Mouse (Mus musculus) liver, postnatal 0 days (tissue): ENCODE measurements around the gene Drc3. TPM values are rescaled to one million over a fixed set of nuclear protein-coding genes. Genes with fewer than 3 reads are reported as not detected.

Experiments used
- ATAC-seq: fragments of 200-750 bp; cut with Nextera tagmentation; 2 replicates; pipeline ENCODE4 v1.8.0; 2017; ENCODE audit warnings: mild to moderate bottlenecking, moderate library complexity
- DNase-seq: peaks from one replicate; pipeline ENCODE4 v3.0.0-alpha.2; 2016
- H3K27ac ChIP-seq: fragments of 300-500 bp; sonication (generic); 2 replicates; pipeline ENCODE4 v1.5.1; 2014; ENCODE audit warnings: antibody characterized with exemption, moderate library complexity, mild to moderate bottlenecking, low read depth
- H3K27me3 ChIP-seq: fragments of 300-500 bp; sonication (generic); 2 replicates; pipeline ENCODE4 v1.6.1; 2014; ENCODE audit warnings: low read length, control low read depth, mixed read lengths; ENCODE audit not compliant: insufficient read depth
- H3K36me3 ChIP-seq: fragments of 300-500 bp; sonication (generic); replicated peaks from 2 replicates; pipeline ENCODE4 v1.6.1; 2014; ENCODE audit warnings: mild to moderate bottlenecking, control low read depth, low read length, moderate library complexity, mixed read lengths; ENCODE audit not compliant: insufficient read depth
- H3K4me1 ChIP-seq: fragments of 300-500 bp; sonication (generic); 2 replicates; pipeline ENCODE4 v1.6.1; 2014; ENCODE audit warnings: antibody characterized with exemption, mild to moderate bottlenecking, control low read depth; ENCODE audit not compliant: insufficient read depth
- H3K4me2 ChIP-seq: fragments of 300-500 bp; sonication (generic); 2 replicates; pipeline ENCODE4 v1.6.1; 2014; ENCODE audit warnings: low read depth, mild to moderate bottlenecking, low read length, moderate library complexity, mixed read lengths
- H3K4me3 ChIP-seq: fragments of 300-500 bp; sonication (generic); 2 replicates; pipeline ENCODE4 v1.5.1; 2014; ENCODE audit warnings: low read depth, low read length
- H3K9ac ChIP-seq: fragments of 300-500 bp; sonication (generic); replicated peaks from 2 replicates; pipeline ENCODE4 v1.6.1; 2014; ENCODE audit warnings: mild to moderate bottlenecking, moderate library complexity
- H3K9me3 ChIP-seq: fragments of 300-500 bp; sonication (generic); 2 replicates; pipeline ENCODE4 v1.6.1; 2016; ENCODE audit warnings: mild to moderate bottlenecking, control low read depth, low read length, mixed read lengths
- CTCF ChIP-seq: sonication (generic); IDR thresholded peaks from 2 replicates; pipeline ENCODE4 v1.5.1; 2016; ENCODE audit warnings: antibody characterized with exemption, low read depth
- EP300 ChIP-seq: IDR thresholded peaks from 2 replicates; pipeline ENCODE4 v1.6.1; 2016; ENCODE audit warnings: antibody characterized with exemption, low read depth, mild to moderate bottlenecking
- WGBS: fragments of 180-500 bp; shearing (Covaris S2); extraction: QIAGEN DNeasy Blood & Tissue Kit; methylation state at CpG from one replicate; pipeline ENCODE4 v1.1.7; 2014; ENCODE audit not compliant: insufficient replicate concordance; 5-methylcytosine and 5-hydroxymethylcytosine counted together
- polyA plus RNA-seq: library from polyadenylated mRNA; unstranded; fragments of >200 nt; fragmentation: Nextera tagmentation; extraction: Ambion mirVana; gene quantifications from 2 replicates; pipeline ENCODE4 v1.2.1, GENCODE M21; 2015

Drc3 gene
- polyA plus RNA-seq, 1 experiment from 2014 or later, result 0.54 TPM

DNA sequence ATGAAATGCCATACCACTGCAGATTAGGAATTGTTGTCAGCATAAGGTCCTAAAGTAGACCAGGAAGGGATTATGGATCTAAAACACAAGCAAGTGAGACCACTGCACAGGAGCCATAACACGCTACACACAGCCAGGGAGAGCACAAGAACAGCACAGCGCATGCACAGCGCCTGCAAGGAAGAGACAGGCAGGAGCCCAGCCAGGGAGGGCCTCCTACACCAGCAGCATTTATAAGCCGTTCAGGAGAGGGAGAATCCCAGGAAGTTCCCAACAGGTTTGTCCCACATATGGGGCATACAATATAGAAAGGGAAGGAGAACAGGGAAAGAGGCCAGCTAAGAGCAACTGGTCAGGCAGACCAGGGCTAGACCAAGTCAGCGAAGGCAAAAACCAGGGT lies 19.7 kb upstream of the Drc3 start:
- Histone ChIP-seq H3K4me2 (no peak overlapping the region), H3K4me3 (no peak overlapping the region), H3K9me3 (no peaks in the 10 kb centered on the region), H3K9ac (no peak overlapping the region), H3K4me1 (no peaks in the 10 kb centered on the region), H3K27ac (no peak overlapping the region), H3K36me3 (no peaks in the 10 kb centered on the region), H3K27me3 (no peaks in the 10 kb centered on the region)
- TF ChIP-seq CTCF (no peak), EP300 (no peak)
- no peak for ATAC-seq
- 80% methylated on average over 5 of the region's 5 CpGs for WGBS
- DNase-seq, result no peak

- no peak for ATAC-seq
- DNase-seq, result no peak
- H3K4me2 ChIP-seq, result no peak overlapping the region
- no peaks in the 10 kb centered on the region for H3K27me3 ChIP-seq
- no peak overlapping the region for H3K9ac ChIP-seq
- 78% methylated on average over 3 of the region's 3 CpGs for WGBS
- no peaks in the 10 kb centered on the region for H3K9me3 ChIP-seq
- TF ChIP-seq CTCF, result no peak
- no peak for TF ChIP-seq EP300
- H3K36me3 ChIP-seq, result no peaks in the 10 kb centered on the region
- H3K4me1 ChIP-seq, result no peaks in the 10 kb centered on the region
- H3K4me3 ChIP-seq, result no peak overlapping the region
- H3K27ac ChIP-seq, result no peak overlapping the region
These were observed 19.0 kb upstream of the Drc3 start for GRCm38 (mm10) chr11:60334124-60334523.

DNA sequence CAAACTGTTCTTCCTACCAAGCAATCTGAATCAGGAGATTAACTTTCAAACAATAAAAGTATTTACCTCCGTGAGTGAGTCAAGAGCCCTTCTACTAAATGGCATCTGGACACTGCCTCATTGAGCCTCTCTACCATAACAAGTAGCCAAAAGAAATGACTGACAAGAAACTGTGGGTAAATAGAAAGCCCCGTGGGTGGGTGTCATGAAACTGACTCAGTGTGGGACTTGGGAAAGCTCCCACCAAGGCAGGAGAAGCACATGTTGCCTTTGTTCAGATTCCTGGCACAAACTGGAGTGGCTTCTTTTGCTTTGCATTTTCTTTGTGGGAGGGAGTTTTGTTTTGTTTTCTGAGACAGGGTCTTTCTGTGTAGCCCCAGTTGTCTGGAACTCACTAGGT lies 17.4 kb upstream of the Drc3 start:
- no peak for DNase-seq
- 79% methylated on average over 2 of the region's 2 CpGs for WGBS
- TF ChIP-seq CTCF (no peak), EP300 (no peak)

DNA sequence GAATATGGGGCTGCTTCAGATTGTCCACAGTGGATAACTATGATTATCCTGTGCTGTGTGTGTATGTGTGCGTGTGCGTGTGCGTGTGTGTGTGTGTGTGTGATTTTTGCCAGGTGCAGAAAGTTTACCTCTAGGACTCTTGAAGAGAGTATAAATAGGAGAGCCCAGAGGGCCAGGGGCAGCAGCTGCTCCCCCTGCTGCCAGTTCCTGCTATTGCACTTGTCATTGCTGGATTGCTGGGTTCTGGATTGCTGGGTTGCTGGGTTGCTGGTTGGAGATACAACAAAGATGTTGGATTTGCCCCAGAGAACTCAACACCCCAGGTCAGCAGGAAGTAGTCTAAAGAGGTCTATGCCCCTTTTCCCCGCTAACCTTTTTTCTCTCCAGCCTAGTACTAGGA lies 14.8 kb upstream of the Drc3 start:
- no peaks in the 10 kb centered on the region for H3K9me3 ChIP-seq
- ATAC-seq (no peak), DNase-seq (peak; percentile 58)
- H3K9ac ChIP-seq, result no peak overlapping the region
- no peaks in the 10 kb centered on the region for H3K27me3 ChIP-seq
- H3K27ac ChIP-seq, result no peak overlapping the region
- H3K4me1 ChIP-seq, result no peaks in the 10 kb centered on the region
- 79% methylated on average over 4 of the region's 4 CpGs for WGBS
- no peak overlapping the region for H3K4me3 ChIP-seq
- H3K4me2 ChIP-seq, result no peak overlapping the region
- no peaks in the 10 kb centered on the region for H3K36me3 ChIP-seq
- TF ChIP-seq EP300 (no peak), CTCF (peak; percentile 70)

More for the DNA sequence above, 17.4 kb upstream of the Drc3 start:
- Histone ChIP-seq H3K4me1 (no peaks in the 10 kb centered on the region), H3K9me3 (no peaks in the 10 kb centered on the region), H3K4me3 (no peak overlapping the region), H3K27me3 (no peaks in the 10 kb centered on the region), H3K4me2 (no peak overlapping the region), H3K36me3 (no peaks in the 10 kb centered on the region), H3K27ac (no peak overlapping the region), H3K9ac (no peak overlapping the region)
- no peak for ATAC-seq

DNA sequence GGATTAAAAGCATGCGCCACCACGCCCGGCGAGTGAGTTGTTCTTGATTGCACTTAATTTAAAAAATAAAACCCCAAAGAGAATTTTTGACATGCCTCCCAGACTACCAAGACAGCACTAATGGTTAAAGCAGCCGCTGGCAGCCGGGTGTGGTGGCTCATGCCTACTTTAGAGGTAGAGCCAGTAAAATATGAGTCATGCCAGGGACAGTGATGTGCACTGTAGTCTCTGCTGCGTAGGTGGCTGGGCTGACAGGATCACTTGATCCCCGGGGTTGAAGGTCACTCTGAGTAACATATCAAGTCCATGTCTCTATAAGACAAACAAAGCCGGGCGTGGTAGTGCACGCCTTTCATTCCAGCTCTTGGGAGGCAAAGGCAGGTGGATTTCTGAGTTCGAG lies 13.8 kb upstream of the Drc3 start:
- no peak for DNase-seq
- peak; percentile 62; the same call in 1 of the 2 replicates for ATAC-seq
- no peak overlapping the region for H3K27ac ChIP-seq

DNA sequence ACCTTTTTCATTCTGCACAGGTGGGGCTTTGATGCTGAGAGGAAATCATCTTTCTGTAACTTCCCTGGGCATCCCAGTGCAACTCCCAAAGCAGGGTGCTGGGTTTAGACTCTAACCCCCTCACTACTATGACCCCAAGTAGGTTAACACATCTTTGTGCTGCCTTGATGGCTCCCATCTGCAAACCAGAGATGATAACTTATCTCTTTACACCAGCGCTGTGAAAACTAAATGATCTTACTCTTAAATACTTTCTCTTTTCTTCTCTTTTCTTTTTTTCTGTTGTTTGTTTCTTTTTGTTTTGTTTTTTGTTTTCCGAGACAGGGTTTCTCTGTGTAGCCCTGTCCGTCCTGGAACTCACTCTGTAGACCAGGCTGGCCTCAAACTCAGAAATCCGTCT lies 7.3 kb upstream of the Drc3 start:
- H3K36me3 ChIP-seq, result no peaks in the 10 kb centered on the region
- H3K4me2 ChIP-seq, result no peak overlapping the region

More for the DNA sequence above, 13.8 kb upstream of the Drc3 start:
- no peaks in the 10 kb centered on the region for H3K36me3 ChIP-seq
- TF ChIP-seq EP300 (no peak), CTCF (no peak)
- 80% methylated on average over 12 of the region's 12 CpGs for WGBS
- no peak overlapping the region for H3K4me3 ChIP-seq
- H3K4me1 ChIP-seq, result no peaks in the 10 kb centered on the region
- H3K9ac ChIP-seq, result no peak overlapping the region
- no peak overlapping the region for H3K4me2 ChIP-seq
- H3K27me3 ChIP-seq, result no peaks in the 10 kb centered on the region
- H3K9me3 ChIP-seq, result no peaks in the 10 kb centered on the region

GRCm38 (mm10) chr11:60346537-60346936 lies 6.6 kb upstream of the Drc3 start:
- H3K4me3 ChIP-seq, result no peak overlapping the region
- peaks cover 7% of the 10 kb centered on the region for H3K4me1 ChIP-seq

More for the DNA sequence above, 7.3 kb upstream of the Drc3 start:
- Histone ChIP-seq H3K4me3 (no peak overlapping the region), H3K27me3 (no peaks in the 10 kb centered on the region), H3K4me1 (peaks cover 4% of the 10 kb centered on the region; the same call in 1 of the 2 replicates), H3K27ac (no peak overlapping the region), H3K9ac (no peak overlapping the region), H3K9me3 (no peaks in the 10 kb centered on the region)
- 73% methylated on average over 4 of the region's 4 CpGs for WGBS
- TF ChIP-seq CTCF (no peak), EP300 (no peak)
- ATAC-seq (no peak), DNase-seq (no peak)

More at GRCm38 (mm10) chr11:60346537-60346936, 6.6 kb upstream of the Drc3 start:
- H3K27me3 ChIP-seq, result no peaks in the 10 kb centered on the region
- DNase-seq (no peak), ATAC-seq (no peak)
- 66% methylated on average over 4 of the region's 4 CpGs for WGBS
- no peaks in the 10 kb centered on the region for H3K9me3 ChIP-seq
- no peak overlapping the region for H3K4me2 ChIP-seq
- no peak for TF ChIP-seq EP300
- TF ChIP-seq CTCF, result no peak
- no peak overlapping the region for H3K27ac ChIP-seq
- H3K36me3 ChIP-seq, result no peaks in the 10 kb centered on the region
- no peak overlapping the region for H3K9ac ChIP-seq
